Mouse (Mus musculus): Measurements from ENCODE around the gene Glrx.

GRCm38 (mm10) chr13:75790550-75791205 is 49.0 kb upstream of the Glrx start:
- TF ChIP-seq CTCF (IDR thresholded peaks at IDR 0.05; ENCODE audit: borderline replicate concordance, insufficient read depth, low read depth, low read length) (no peak), POLR2A (IDR thresholded peaks at IDR 0.05; ENCODE audit: borderline replicate concordance, insufficient read depth, low read length) (no peak)
